Mouse (Mus musculus) lung, postnatal 25 days (tissue): ENCODE results near the gene Phb.
A peak's percentile ranks its signal among the peaks of the same experiment; 100 is the strongest.
"Not testable (repeated sequence)": the region's sequence is repeated elsewhere in the genome, so short reads cannot be mapped to it uniquely, and the experiment has no call there.

ENCODE experiments used
- DNase-seq: peaks from one replicate; pipeline ENCODE4 v3.0.0; 2022; ENCODE audit warnings: low spot score

The Phb gene

DNA sequence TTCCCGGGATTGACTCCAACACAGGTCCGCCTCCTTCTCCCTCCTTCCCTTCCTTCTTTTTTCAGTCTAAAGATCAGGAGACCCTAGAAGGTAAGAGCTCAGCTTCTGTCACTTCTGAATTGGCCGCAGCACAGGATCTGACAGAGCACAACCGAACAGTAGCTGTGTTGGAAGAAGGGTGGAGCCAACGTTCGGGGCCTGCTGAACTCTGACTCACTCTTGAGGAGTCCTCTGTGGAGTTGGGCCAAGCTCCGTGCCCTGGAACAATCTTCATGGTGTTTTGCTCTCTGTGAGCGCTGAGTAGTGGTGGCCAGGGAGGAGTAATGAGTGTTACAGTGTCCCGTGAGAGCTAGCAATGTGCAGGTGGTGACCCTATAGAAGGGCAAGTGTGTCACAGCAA, 15.8 kb upstream of the Phb start:
- DNase-seq: no peak

DNA sequence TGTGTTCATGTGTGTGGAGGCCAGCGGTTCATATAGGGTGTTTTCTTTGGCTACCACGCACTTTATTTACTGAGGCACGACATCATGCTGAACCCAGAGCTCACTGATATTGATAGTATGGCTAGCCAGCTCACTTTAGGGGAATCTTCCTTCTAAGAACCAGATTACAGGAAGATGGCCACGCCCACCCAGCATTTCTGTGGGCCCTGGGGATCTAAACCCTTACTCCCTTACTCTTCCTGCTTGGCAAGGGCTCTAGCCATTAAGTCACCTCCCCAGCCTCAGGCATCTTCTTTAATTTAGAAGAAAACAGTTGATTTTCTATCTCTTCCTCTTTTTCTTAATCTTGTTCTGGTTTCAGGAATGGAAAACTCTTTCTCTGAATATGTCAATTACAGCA, 9.3 kb upstream of the Phb start:
- DNase-seq: no peak

DNA sequence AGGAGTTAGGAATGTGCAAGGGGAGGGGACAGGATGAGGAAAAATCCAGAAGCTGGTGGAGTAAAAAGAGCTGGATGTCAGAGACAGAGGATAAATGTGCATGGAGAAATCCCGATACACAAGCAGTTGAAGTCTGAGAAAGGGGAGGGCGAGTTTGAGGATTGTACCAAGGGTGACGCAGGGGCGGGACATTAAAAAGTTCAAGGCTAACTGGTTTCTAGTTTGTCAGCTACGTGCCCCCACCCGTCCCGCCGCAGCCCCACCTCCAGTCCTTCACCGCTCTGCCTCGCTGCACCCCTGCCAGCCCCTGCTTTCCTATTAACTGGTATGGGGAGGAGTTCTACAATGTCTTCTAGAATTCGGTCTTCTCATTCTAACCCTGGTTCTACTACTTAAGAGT, 420 bp downstream of the Phb start:
- DNase-seq: peak; percentile 16

DNA sequence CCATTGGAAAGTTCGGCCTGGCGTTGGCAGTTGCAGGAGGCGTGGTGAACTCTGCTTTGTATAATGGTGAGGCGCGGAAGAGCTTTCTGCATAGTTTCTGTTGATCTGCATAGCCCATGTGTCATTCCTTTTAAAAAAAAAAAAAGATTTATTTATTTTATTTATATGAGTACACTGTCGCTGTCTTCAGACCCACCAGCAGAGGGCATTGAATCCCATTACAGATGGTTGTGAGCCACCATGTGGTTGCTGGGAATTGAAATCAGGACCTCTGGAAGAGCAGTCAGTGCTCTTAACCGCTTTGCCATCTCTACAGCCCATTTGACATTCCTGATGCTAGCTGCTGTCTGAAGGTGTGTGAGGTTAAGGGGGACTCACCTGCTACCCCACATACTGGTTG, 1.3 kb downstream of the Phb start:
- not testable (repeated sequence) for DNase-seq

DNA sequence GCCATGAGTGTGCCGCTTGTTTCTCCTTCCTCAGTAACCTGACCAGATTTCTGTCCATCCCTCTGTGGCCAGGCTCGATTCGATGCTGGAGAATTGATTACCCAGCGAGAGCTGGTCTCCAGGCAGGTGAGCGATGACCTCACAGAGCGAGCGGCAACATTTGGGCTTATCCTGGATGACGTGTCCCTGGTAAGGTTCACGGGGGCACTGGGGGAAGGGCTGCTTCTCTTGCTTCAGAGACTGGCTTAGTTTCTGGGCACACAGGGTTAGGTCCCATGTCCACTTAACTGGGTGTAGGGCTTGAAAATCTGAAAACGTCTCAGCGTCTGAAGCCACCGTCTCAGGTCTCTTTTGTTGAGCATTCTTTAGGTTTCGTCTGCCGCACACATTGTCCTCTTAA, 8.7 kb downstream of the Phb start:
- no peak for DNase-seq

DNA sequence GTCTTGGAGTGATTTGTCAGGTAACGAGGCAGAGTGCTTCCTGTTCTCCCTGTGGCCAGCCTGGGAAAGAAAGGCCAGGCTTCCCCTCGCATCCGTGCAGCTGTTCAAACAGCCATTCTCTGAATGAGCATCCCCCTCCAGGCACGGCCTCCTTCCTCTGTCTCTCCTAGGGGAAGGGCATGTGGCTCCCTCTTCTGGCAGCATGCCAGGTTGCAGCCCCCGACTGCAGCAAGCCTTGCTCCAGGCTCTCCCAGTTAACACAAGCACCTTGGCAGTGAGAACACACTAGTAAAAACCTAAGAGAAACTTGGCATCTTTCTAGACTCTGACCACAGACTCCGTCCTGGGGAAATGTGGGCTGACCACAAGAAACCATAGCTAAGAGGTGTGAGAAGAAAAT, 9.6 kb downstream of the Phb start:
- DNase-seq: peak; percentile 24

DNA sequence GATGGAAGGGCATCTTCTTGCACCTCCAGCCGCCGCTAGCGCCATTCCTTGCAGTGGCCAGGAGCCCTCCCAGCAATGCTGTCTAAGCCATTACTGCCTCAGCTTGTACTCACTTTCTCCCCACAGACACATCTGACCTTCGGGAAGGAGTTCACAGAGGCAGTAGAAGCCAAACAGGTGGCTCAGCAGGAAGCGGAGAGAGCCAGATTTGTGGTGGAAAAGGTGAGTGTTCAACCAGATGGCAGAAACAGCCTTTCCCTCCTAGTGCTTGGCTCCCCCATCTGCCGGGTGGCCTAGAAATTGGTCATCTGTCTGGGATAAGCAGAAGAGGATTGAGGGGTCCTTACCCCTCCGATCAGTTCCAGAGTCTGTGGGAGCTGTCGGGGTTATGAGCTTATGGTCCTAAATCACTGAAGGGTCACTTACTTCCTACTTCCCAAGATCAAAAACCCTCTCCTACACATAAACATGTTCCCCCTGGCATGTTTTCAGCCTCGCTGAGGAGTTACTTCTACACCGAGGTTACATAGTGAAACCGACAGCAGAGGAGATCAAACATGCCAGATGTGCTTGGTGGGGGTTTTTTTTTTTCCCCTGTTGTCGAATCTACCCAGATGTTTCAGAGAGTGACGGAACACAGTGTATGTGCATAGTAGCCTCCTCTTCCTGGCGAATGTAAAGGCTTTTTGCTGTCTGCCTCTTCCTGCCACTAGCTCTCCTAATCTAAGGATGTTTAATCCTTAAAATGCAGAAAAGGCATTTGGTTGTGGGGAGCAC, 11.4 kb downstream of the Phb start:
- DNase-seq: no peak

DNA sequence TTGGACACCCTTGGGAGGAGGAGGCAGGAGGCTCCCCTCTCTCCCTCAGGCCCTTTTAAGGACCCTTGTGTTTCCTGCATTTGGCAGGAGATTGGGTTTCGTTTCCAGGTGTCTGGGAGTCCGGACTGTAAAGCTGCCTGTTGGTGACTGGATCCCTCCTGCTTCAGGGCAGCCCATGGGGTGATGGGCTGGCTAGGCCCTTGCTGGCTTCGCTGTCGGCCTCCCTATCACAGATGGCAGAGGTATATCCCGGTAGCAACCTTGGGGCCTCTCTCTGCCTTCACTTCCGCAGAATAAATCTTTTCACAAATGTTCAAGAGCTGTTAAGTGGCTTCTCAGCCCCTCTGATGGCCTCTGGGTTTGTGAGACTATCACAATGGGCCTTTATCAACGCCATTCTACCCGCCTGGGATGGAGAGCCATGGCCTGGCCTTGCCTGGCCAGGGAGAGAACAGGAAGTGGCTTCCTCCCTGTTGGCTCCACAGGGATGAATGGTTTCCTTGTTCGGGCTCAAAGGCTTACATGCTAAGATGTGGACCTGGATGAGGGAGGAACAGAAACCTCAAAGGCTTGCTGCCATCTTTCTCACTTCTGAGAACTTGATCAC, 15.3 kb downstream of the Phb start:
- DNase-seq: no peak

DNA sequence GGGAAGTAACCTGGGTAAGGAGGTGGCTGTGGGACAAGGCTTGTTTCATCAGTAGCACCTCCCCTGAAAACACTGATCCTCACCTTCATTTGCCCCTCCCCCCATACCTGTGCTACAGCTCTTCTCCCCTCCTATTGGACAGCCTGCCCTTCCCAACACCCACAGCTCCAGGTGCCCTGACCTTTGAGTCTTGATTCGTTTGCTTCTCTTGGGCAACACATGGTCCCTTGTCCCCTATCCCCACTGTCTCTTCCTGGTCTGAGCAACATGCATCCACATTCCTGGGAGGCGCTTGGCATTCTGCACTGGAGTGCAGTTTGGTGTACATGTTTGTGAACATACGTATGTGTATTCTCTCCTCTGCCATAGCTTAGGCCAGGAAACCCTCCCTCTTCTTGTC, 16.2 kb downstream of the Phb start:
- DNase-seq: no peak

DNA sequence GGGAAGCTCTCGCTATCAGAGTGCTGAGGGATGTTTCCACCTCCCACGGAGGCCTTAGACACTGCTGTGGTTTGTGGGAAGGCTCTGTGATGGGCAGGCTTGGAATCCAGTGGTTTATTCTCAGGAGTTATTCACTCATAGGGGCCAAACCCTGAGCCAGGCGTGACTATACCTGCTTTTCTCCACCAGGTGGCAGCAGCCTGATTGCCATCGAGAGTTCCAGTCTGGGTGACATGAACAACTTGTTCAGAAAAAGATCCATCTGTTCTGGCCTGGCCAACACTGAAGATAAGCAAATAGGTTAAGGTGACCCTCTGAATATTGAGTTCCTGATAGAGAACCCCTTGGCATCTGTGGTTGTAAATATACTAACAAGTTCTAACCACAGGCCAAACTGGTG, 19.3 kb downstream of the Phb start:
- peak; percentile 84 for DNase-seq

DNA sequence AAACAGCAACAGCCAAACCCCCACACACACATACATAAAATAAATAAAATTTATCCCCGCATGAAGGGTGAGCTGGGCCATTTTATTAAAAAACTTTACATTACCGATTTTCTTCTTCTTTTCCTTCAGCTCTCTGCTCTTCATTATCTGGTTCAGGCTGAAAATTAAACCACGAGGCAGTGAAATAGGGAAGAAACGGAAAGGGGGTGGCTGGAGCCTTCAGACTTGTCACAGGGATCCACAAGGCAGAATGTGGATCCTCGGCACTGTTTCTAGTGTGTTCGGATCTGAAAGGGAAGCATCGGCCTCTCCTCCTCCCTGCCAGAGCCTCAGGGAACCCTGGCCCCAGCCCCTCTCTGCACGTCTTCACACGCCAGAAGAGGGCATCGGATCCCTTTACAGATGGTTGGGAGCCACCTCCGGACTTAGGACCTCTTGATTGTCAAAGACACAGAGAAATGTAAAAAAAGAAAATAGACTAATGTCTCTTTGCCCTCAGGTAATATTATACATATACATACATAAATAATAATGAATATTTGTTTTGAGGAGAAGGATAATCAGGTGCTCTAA, 20.4 kb downstream of the Phb start:
- DNase-seq: no peak

DNA sequence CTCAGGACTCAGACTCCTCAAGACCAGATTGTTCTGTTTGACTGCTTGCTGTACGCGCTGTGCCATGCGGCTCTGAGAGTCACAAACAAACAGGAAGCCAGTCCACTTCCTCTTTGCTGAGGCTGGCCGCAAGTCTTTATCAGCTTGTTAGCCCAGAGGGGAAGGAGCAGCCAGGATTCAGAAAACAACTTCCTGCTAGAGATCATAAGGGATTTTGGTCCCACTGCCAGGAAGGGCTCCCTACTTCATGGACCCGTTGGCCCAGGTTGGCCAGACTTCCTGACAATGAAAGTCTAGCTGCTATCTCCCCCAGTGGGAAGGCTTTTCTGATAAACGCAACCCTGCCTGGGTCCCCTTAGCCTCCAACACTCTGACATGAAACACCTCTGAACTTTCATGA, 21.8 kb downstream of the Phb start:
- peak; percentile 81 for DNase-seq

DNA sequence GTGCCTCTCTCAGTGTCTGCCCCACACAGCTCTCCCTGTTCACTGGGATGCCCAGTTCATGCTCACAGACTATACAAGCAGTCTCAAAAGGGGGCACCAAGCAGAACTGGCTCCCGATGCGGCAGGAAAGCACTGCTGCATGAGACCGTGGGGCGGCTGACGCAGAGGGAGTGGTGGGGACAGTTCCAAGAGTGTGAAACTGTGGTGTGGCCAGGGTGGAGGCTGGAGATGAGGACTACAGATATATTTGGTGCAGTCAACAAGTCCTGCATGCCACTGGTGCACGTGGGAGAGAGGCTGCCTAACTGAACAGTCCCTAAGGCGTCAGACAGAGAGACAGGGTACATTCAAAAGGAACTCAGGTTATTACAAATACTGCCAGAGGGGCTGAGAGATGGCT, 22.2 kb downstream of the Phb start:
- peak; percentile 34 for DNase-seq

DNA sequence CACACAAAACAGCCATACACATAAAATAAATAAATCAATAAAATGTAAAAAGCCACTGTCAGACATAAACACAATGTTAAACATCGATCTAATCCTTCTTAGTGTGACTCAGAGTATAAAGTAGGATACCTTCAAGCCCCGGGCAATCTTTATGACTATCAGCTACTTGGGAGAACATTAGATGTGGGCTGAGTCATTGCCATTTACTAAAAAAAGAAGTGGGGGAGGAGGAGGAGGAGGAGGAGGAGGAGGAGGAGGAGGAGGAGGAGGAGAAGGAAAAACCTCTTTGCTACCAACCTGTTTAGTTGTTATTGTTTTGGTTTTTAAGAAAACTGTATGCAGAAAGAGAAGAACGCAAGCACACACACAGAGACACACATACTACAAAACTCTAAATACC, 22.8 kb downstream of the Phb start:
- DNase-seq: no peak

DNA sequence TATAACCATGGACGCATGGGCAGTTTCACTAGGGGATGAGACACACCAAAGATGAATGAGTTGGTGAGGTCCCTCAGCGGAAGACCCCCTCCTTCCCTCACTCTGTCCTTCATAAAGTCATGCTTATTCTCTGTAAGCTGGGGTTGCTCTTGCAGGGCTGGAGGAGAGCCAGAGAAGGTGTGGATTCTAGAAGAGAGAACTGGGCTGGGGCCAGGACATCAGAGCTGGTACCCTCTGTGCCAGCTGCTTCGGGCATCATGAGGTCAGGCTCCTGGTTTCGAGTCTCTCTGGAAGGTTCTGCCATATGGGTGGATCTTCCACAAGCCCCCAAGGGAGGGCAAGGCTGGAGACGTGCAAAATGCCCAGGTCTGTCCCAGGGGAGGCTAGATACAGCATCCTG, 31.8 kb downstream of the Phb start:
- DNase-seq: no peak

DNA sequence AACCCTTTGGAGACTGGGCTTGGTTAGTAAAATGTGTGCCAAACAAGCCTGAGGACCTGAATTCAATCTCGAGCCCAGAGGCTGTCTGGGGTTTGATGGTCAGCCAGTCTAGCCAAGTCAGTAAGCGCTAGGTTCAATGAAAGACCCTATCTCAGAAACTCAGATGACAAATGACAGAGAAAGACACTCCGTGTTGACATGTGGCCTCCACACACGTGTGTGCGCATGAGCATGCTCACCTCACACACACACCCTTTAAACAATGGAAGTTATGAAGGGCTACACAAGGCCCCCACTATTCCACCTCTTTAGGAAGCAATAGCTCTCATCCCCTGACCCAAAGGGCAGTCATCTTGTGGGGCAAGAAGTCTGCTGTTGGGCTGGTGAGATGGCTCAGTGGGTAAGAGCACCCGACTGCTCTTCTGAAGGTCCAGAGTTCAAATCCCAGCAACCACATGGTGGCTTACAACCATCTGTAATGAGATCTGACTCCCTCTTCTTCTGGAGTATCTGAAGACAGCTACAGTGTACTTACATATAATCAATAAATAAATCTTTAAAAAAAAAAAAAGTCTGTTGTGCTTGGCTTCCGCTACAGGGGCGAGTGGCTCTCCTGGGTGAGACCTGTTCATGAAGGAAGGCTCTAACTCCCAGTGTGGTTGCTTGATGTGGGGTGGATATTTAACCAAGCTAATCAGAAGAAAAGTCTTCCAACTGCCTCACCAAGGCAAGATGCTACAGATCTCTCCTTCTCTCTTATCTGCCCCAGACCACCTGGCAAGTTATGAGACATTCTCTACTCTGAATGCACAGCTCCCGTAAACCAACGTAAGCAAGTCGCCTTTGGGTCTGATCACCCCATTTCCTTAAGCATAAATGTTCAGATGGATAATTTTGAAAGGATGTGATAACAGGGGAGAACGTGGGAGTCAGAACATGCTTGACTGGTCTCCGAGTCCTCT, 34.3 kb downstream of the Phb start:
- DNase-seq: no peak

DNA sequence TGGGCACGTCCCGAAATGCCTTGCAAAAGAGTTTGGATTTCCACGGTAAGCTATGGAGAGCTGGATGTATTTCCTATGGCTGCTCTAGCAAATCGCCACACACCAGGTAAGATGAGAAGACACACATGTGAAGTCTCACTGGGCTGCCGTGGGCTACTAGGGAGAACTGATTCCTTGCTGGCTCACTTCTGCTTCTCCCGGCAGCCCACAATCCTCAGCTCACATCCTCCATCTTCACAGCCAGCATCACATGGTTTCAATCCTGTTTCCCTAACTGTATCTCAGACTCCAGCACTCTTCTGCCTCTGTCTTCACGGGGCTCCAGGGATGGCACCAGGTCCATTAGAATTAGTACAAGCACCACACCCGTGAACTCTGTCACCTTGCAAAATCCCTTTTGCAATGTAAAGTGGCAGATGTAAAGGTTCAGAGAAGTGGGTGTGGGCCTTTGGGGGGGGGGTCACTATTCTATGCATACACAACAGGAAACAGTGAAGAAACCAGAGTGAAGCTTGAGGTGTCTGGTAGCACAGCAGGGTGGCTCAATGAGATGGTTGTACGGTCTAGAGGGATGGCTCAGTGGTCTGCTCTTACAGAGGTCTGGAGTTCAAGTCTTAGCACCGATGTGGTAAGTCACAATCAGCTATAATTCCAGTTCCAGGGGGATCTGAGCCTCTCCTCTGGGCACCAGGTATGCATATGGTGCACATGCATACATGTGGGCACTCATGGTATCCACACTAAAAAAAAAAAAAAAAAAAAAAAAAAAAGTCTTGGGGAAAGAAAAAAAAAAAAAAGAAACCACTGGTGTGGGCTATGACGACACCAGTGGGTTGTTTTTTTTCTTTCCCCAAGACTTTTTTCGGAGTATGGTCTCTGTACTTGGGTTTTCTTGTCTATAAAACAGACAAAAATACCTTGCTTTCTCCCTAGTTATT, 37.5 kb downstream of the Phb start:
- DNase-seq: no peak

DNA sequence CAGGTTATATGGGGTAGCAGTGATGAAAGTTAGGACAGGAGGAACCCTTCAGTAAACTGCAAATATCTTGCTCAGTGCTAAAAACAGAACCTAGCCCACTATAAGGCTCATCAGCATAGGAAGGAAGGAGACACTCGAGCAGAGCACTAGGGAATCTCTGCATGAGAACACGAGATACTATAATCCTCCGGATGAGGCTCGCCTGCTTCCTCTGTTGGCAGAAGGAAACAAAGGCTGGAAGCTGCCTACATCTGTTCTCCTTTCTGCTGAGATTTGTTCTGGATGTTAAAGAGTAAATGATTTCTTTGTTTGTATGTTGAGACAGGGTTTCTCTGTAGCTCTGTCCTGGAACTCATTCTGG, 38.2 kb downstream of the Phb start:
- DNase-seq: no peak

DNA sequence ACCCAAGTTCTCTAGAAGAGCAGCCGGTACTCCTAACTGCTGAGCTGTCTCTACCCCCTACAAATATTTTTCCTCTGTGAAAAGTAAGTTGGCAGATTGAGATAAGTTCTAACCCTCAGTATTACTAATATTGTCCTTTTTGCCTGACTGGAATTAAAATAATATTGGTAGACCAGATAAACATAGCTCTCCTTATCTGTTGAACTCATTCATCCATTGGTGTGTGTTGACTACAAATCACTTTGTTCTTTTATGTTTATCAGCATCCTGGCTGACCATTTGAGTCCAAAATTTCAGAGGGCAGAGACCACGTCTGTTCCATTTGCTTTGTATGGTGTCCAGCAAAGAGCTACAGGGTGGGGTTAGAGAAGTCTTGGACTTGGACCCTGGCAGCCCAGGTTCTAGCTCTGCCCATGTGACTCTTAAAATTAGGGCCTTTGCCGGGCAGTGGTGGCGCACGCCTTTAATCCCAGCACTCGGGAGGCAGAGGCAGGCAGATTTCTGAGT, 42.8 kb downstream of the Phb start:
- no peak for DNase-seq

DNA sequence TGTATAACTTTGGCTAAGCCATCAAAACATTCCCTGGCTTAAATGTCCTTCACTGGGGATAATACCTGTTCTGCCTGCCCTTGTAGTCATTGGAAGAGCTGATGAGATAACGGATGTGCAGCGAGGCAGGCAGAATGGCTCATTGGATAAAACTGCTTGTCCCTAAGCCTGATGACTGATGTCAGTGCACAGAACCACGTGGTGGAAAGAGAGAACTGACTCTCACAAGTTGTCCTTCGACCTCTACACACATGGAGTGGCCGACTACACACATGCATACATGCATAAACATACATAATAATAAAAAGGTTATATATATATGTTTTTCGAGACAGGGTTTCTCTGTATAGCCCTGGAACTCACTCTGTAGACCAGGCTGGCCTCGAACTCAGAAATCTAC, 43.7 kb downstream of the Phb start:
- no peak for DNase-seq

DNA sequence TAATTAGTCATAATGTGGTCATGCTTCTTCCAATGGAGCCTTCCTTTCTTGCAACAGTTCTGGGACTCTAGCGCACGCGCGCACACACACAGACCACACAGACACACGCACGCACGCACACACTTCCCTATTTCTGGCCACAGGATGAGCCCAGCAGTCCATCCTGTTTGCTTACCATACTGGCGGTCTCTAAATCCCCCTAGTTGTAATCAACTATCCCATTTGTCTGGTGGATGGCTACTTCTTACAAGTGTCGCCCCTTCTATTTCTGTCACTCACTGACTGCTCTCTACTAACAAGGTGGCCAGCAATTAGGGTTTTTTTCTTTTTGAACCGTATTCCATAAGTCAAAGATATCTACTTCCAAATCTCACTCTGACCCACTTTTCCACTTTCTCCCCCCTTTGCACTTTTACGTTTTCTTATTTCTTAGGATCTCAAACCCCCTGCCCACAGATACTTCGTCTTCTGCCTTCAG, 45.4 kb downstream of the Phb start:
- DNase-seq: peak; percentile 24
